ENCODE assay signal across 12 mouse cellular contexts in the genomic region with DNA sequence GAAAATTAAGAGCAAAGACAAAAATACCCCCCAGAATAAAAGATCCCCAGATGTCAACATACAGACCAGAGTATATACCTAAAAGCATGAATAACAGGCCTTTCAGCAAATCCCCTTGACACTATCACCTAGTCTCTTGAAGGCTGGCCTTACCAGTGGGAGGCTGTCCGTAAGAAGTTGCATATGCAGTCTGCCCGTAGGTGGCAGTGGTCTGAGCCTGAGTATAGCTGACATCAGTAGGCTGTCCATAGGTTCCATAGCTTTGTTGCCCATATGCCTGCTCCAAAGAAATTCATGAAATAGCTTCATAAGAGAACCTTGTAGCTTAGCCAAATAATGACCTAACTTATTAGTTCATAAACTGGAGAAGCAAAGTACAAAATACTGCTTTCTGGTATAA. TPM values are rescaled to one million over a fixed set of nuclear protein-coding genes. Genes with fewer than 3 reads are reported as not detected.
DNase-seq lines count a peak whose midpoint lies in the region; ATAC-seq and TF ChIP-seq lines count a peak whose summit lies in the region.
"Had no signal": no experiment of that assay in that cellular context is flagged by ENCODE, and none has a peak within 500 bp of the region (broad histone marks: within the 10 kb centered on the region; RNA-seq: fewer than 3 reads in every experiment).

No protein-coding gene starts in this region.

- no peaks in the 10 kb centered on the region for H3K27me3 ChIP-seq in forebrain, postnatal 0 days (ENCODE audit: insufficient read depth, low read length)
- no peaks in the 10 kb centered on the region for H3K27me3 ChIP-seq in forebrain, embryonic 14.5 days (replicated peaks; ENCODE audit: control insufficient read depth, insufficient read depth, low read length)
- H3K27me3 ChIP-seq in liver, embryonic 14.5 days (ENCODE audit: control insufficient read depth, insufficient read depth, low read length) = no peaks in the 10 kb centered on the region
- H3K27me3 ChIP-seq: limb, embryonic 13.5 days had no signal

- H3K27ac ChIP-seq in forebrain, postnatal 0 days (ENCODE audit: low read depth, low read length) = no peak overlapping the region
- no peak overlapping the region for H3K27ac ChIP-seq in forebrain, embryonic 14.5 days (ENCODE audit: low read depth, low read length)
- no peak overlapping the region for H3K27ac ChIP-seq in liver, embryonic 14.5 days
- H3K27ac ChIP-seq: limb, embryonic 13.5 days had no signal

- no peak overlapping the region for H3K4me3 ChIP-seq in forebrain, postnatal 0 days (ENCODE audit: low read depth, low read length)
- no peak overlapping the region for H3K4me3 ChIP-seq in forebrain, embryonic 14.5 days (ENCODE audit: low read depth, low read length)
- no peak overlapping the region for H3K4me3 ChIP-seq in liver, embryonic 14.5 days (ENCODE audit: insufficient read depth in 1 of 2, low read depth in 2 of 2, low read length in 2 of 2)
- H3K4me3 ChIP-seq: limb, embryonic 13.5 days had no signal

- H3K4me2 ChIP-seq in forebrain, postnatal 0 days (ENCODE audit: low read depth) = no peak overlapping the region
- H3K4me2 ChIP-seq in forebrain, embryonic 14.5 days (ENCODE audit: low read length) = no peak overlapping the region
- H3K4me2 ChIP-seq in liver, embryonic 14.5 days (ENCODE audit: low read depth) = no peak overlapping the region
- H3K4me2 ChIP-seq: limb, embryonic 13.5 days had no signal

- peak; percentile 54; the same call in 1 of the 2 replicates for ATAC-seq in forebrain, postnatal 0 days
- ATAC-seq in forebrain, embryonic 14.5 days = no peak
- no peak for ATAC-seq in liver, embryonic 14.5 days (ENCODE audit: insufficient read depth)
- peak; percentile 69 for ATAC-seq in common myeloid progenitor, adult 5-6 weeks (replicated peaks; ENCODE audit: low read depth, poor library complexity, severe bottlenecking)
- 0 out of 2 replicates have a peak, but pooled peaks have one; percentile 47 for ATAC-seq in monocyte, adult 5-6 weeks (replicated peaks; ENCODE audit: insufficient number of reproducible peaks, low FRiP score, low TSS enrichment, poor library complexity, severe bottlenecking)
- ATAC-seq: forebrain, embryonic 16.5 days had no signal

- TF ChIP-seq CTCF in forebrain, postnatal 0 days (IDR thresholded peaks at IDR 0.05; ENCODE audit: low read depth) = peak; percentile 49
- peak; percentile 50 for TF ChIP-seq CTCF in liver, embryonic 14.5 days (IDR thresholded peaks at IDR 0.05; ENCODE audit: low read depth)

- H3K36me3 ChIP-seq in forebrain, postnatal 0 days (ENCODE audit: insufficient read depth) = peaks cover 43% of the 10 kb centered on the region
- H3K36me3 ChIP-seq in forebrain, embryonic 14.5 days (ENCODE audit: control insufficient read depth, insufficient read depth, low read length) = peaks cover 59% of the 10 kb centered on the region
- H3K36me3 ChIP-seq in liver, embryonic 14.5 days (replicated peaks; ENCODE audit: control insufficient read depth, insufficient read depth, low read depth) = peaks cover 61% of the 10 kb centered on the region

- H3K9me3 ChIP-seq in forebrain, postnatal 0 days (ENCODE audit: low read length) = no peaks in the 10 kb centered on the region
- H3K9me3 ChIP-seq in forebrain, embryonic 14.5 days (replicated peaks; ENCODE audit: control insufficient read depth, low read length) = no peaks in the 10 kb centered on the region
- no peaks in the 10 kb centered on the region for H3K9me3 ChIP-seq in liver, embryonic 14.5 days (ENCODE audit: control insufficient read depth, low read length)
- H3K9me3 ChIP-seq: limb, embryonic 13.5 days had no signal

- WGBS in forebrain, postnatal 0 days = 36% methylated on average over 2 of the region's 2 CpGs
- 46% methylated on average over 2 of the region's 2 CpGs for WGBS in forebrain, embryonic 14.5 days
- 51% methylated on average over 2 of the region's 2 CpGs for WGBS in liver, embryonic 14.5 days (ENCODE audit: insufficient replicate concordance)

- TF ChIP-seq EP300 in liver, embryonic 14.5 days (IDR thresholded peaks at IDR 0.05; ENCODE audit: low read depth) = no peak

- peaks cover 3% of the 10 kb centered on the region; the same call in 1 of the 2 replicates for H3K4me1 ChIP-seq in forebrain, postnatal 0 days (ENCODE audit: insufficient read depth)
- peaks cover 5% of the 10 kb centered on the region for H3K4me1 ChIP-seq in forebrain, embryonic 14.5 days (ENCODE audit: control insufficient read depth, insufficient read depth, low read length)
- H3K4me1 ChIP-seq in liver, embryonic 14.5 days (replicated peaks; ENCODE audit: control insufficient read depth in 2 of 2, insufficient read depth in 2 of 2, low read length in 1 of 2) = peaks cover 6% of the 10 kb centered on the region in 2 experiments; a peak in 3 of 4 replicates

- H3K9ac ChIP-seq in forebrain, postnatal 0 days = no peak overlapping the region
- no peak overlapping the region for H3K9ac ChIP-seq in forebrain, embryonic 14.5 days (ENCODE audit: low read length)
- no peak overlapping the region for H3K9ac ChIP-seq in liver, embryonic 14.5 days (replicated peaks)
- H3K9ac ChIP-seq: limb, embryonic 13.5 days had no signal

- no peak for DNase-seq in forebrain, postnatal 0 days
- DNase-seq in forebrain, embryonic 14.5 days (ENCODE audit: low spot score) = no peak
- DNase-seq in liver, embryonic 14.5 days (ENCODE audit: low read depth in 3 of 3, low spot score in 3 of 3) = no peak
- no peak for DNase-seq in liver
- no peak for DNase-seq in layer of hippocampus, adult 9-11 months
- DNase-seq in layer of hippocampus, postnatal 36 days = no peak
- DNase-seq: adrenal gland, adult 8-10 months; cerebellum, postnatal 10 days had no signal

RNA-seq across cellular contexts. Expression of gene Rhbdd3, which starts 7.0 kb away (rescaled TPM):
- 31.0 and 34.5 TPM in 2 replicates for total RNA-seq in forebrain, postnatal 0 days (2014; rRNA removed)
- polyA plus RNA-seq in forebrain, postnatal 0 days (2015; fragmentation: Nextera tagmentation; extraction: Ambion mirVana) = 33.3 and 36.6 TPM in 2 replicates
- polyA plus RNA-seq in forebrain, embryonic 14.5 days (2014; fragmentation: Nextera tagmentation; extraction: Ambion mirVana) = 28.9 and 31.8 TPM in 2 replicates
- polyA plus RNA-seq in liver, embryonic 14.5 days (2012; rRNA removed) = 11.0 and 15.0 TPM in 2 replicates
- polyA plus RNA-seq in liver, embryonic 14.5 days (2014; fragmentation: Nextera tagmentation; extraction: Ambion mirVana) = 11.1 and 11.8 TPM in 2 replicates
- total RNA-seq in common myeloid progenitor, adult 5-6 weeks (2017) = 17.7 and 24.4 TPM in 2 replicates
- 1.6 to 13.7 TPM (median 9.1 TPM) in 3 replicates for total RNA-seq in monocyte, adult 5-6 weeks (2017)
- 10 to 100 TPM; 20.2 to 22.2 TPM for total RNA-seq in layer of hippocampus, postnatal 36 days (2021)

RNA-seq across cellular contexts. Expression of gene Ewsr1, which starts 7.4 kb away (rescaled TPM):
- total RNA-seq in forebrain, postnatal 0 days (2014; rRNA removed) = 271 and 355 TPM in 2 replicates
- 362 and 390 TPM in 2 replicates for polyA plus RNA-seq in forebrain, postnatal 0 days (2015; fragmentation: Nextera tagmentation; extraction: Ambion mirVana)
- 433 and 469 TPM in 2 replicates for polyA plus RNA-seq in forebrain, embryonic 14.5 days (2014; fragmentation: Nextera tagmentation; extraction: Ambion mirVana)
- 185 and 220 TPM in 2 replicates for polyA plus RNA-seq in liver, embryonic 14.5 days (2012; rRNA removed)
- polyA plus RNA-seq in liver, embryonic 14.5 days (2014; fragmentation: Nextera tagmentation; extraction: Ambion mirVana) = 113 and 132 TPM in 2 replicates
- 525 and 659 TPM in 2 replicates for total RNA-seq in common myeloid progenitor, adult 5-6 weeks (2017)
- total RNA-seq in monocyte, adult 5-6 weeks (2017) = 492 to 570 TPM (median 517 TPM) in 3 replicates
- total RNA-seq in layer of hippocampus, postnatal 36 days (2021) = 100 to 1,000 TPM; 319 to 373 TPM

RNA-seq across cellular contexts. Expression of gene Gas2l1, which starts 26.6 kb away (rescaled TPM):
- total RNA-seq in forebrain, postnatal 0 days (2014; rRNA removed) = 25.9 and 30.7 TPM in 2 replicates
- 18.7 and 23.3 TPM in 2 replicates for polyA plus RNA-seq in forebrain, postnatal 0 days (2015; fragmentation: Nextera tagmentation; extraction: Ambion mirVana)
- 14.4 and 20.4 TPM in 2 replicates for polyA plus RNA-seq in forebrain, embryonic 14.5 days (2014; fragmentation: Nextera tagmentation; extraction: Ambion mirVana)
- polyA plus RNA-seq in liver, embryonic 14.5 days (2012; rRNA removed) = 10.9 and 11.3 TPM in 2 replicates
- 12.1 and 17.1 TPM in 2 replicates for polyA plus RNA-seq in liver, embryonic 14.5 days (2014; fragmentation: Nextera tagmentation; extraction: Ambion mirVana)
- 1.3 TPM in 1 of 2 replicates, not detected in the other for total RNA-seq in common myeloid progenitor, adult 5-6 weeks (2017)
- 1.2 to 13.9 TPM (median 3.2 TPM) in 3 replicates for total RNA-seq in monocyte, adult 5-6 weeks (2017)
- total RNA-seq in layer of hippocampus, postnatal 36 days (2021) = 100 to 1,000 TPM in 1 of 2 experiments, 10 to 100 TPM in 1; 95.7 to 104 TPM

RNA-seq across cellular contexts. Expression of gene Rasl10a, which starts 33.8 kb away (rescaled TPM):
- total RNA-seq in forebrain, postnatal 0 days (2014; rRNA removed) = 2.3 and 6.8 TPM in 2 replicates
- polyA plus RNA-seq in forebrain, postnatal 0 days (2015; fragmentation: Nextera tagmentation; extraction: Ambion mirVana) = 4.5 and 5.3 TPM in 2 replicates
- 0.25 and 0.53 TPM in 2 replicates for polyA plus RNA-seq in forebrain, embryonic 14.5 days (2014; fragmentation: Nextera tagmentation; extraction: Ambion mirVana)
- polyA plus RNA-seq in liver, embryonic 14.5 days (2012; rRNA removed) = 0.21 and 0.32 TPM in 2 replicates
- polyA plus RNA-seq in liver, embryonic 14.5 days (2014; fragmentation: Nextera tagmentation; extraction: Ambion mirVana) = 0.34 and 0.38 TPM in 2 replicates
- not detected in 2 replicates for total RNA-seq in common myeloid progenitor, adult 5-6 weeks (2017)
- 0.58 TPM in 1 of 3 replicates, not detected in the others for total RNA-seq in monocyte, adult 5-6 weeks (2017)
- 100 to 1,000 TPM in 1 of 2 experiments, 10 to 100 TPM in 1; 88.6 to 112 TPM for total RNA-seq in layer of hippocampus, postnatal 36 days (2021)

Comparison
In these comparisons a context has a peak if more than half of its experiments do, and no peak if none do; other contexts are left out.
1. ATAC-seq: peak in forebrain, postnatal 0 days (single experiment), common myeloid progenitor, adult 5-6 weeks (single experiment) and monocyte, adult 5-6 weeks (single experiment); none in forebrain, embryonic 14.5 days (single experiment) and liver, embryonic 14.5 days (single experiment).